Mouse (Mus musculus): ENCODE measurements around the gene Mthfs.

Gene Mthfs

GRCm38 (mm10) chr9:89256556-89257335 lies 46.3 kb downstream of the Mthfs start:
- no peak for DNase-seq

- no peak for DNase-seq
Measured at GRCm38 (mm10) chr9:89263968-89264367, 53.5 kb downstream of the Mthfs start.

- no peak for DNase-seq
Measured at GRCm38 (mm10) chr9:89264571-89264970, 54.1 kb downstream of the Mthfs start.

GRCm38 (mm10) chr9:89267093-89267492 lies 56.6 kb downstream of the Mthfs start:
- DNase-seq, result no peak

- DNase-seq, result no peak
Measured at GRCm38 (mm10) chr9:89267572-89267971, 57.1 kb downstream of the Mthfs start.

- DNase-seq, result no peak
Measured at GRCm38 (mm10) chr9:89270376-89270775, 59.9 kb downstream of the Mthfs start.

- no peak for DNase-seq
Measured at GRCm38 (mm10) chr9:89273766-89274165, 63.3 kb downstream of the Mthfs start.

- no peak for DNase-seq
Measured at GRCm38 (mm10) chr9:89278207-89278606, 67.7 kb downstream of the Mthfs start.

GRCm38 (mm10) chr9:89282374-89283068 lies 72.0 kb downstream of the Mthfs start:
- no peak for DNase-seq

GRCm38 (mm10) chr9:89288037-89288436 lies 77.6 kb downstream of the Mthfs start:
- no peak for DNase-seq

- DNase-seq, result no peak
Measured at GRCm38 (mm10) chr9:89293364-89293763, 82.9 kb downstream of the Mthfs start.

- DNase-seq, result no peak
Measured at GRCm38 (mm10) chr9:89294121-89294520, 83.6 kb downstream of the Mthfs start.

GRCm38 (mm10) chr9:89305637-89306036 lies 95.2 kb downstream of the Mthfs start:
- DNase-seq, result no peak

GRCm38 (mm10) chr9:89308357-89309194 lies 98.1 kb downstream of the Mthfs start:
- DNase-seq, result no peak

- DNase-seq, result no peak
Measured at GRCm38 (mm10) chr9:89309195-89309535, 98.7 kb downstream of the Mthfs start.

GRCm38 (mm10) chr9:89311649-89312048 lies 101.2 kb downstream of the Mthfs start:
- no peak for DNase-seq

GRCm38 (mm10) chr9:89373731-89374130 lies 163.3 kb downstream of the Mthfs start:
- DNase-seq, result no peak

GRCm38 (mm10) chr9:89374650-89375049 lies 164.2 kb downstream of the Mthfs start:
- DNase-seq, result no peak

GRCm38 (mm10) chr9:89403031-89403430 lies 192.6 kb downstream of the Mthfs start:
- DNase-seq, result no peak

Measured in kidney, adult 9 months (tissue).